Mouse (Mus musculus): ENCODE results near the gene Dnal4.
A peak's percentile ranks its signal among the peaks of the same experiment; 100 is the strongest.

Gene Dnal4

GRCm38 (mm10) chr15:79800701-79801100, 23.1 kb upstream of the Dnal4 start:
- DNase-seq (ENCODE audit: low read depth, low spot score): no peak

- DNase-seq (ENCODE audit: low read depth, low spot score): no peak
Observed at GRCm38 (mm10) chr15:79798591-79798990, 20.9 kb upstream of the Dnal4 start.

- no peak for DNase-seq (ENCODE audit: low read depth, low spot score)
Observed at GRCm38 (mm10) chr15:79797680-79798079, 20.0 kb upstream of the Dnal4 start.

DNA sequence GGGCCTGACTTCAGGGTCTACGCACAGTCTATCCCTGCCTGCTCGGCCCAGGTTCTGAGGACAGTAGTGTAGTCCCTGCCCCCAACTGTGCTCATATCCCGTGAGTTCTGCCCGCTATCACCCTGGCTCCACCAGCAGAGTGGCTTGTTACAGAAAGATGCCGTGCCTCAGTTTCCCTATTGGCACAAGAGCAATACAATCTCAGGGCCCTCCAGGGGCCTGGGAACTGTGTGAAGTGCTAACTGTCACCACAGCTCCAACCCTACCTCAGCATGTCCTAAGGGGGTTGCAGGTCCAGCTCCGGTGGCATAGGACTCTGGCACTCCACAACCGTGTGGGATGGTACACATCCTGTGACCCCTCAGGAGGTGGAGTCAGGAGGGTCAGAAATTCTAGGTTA, 19.4 kb upstream of the Dnal4 start:
- no peak for DNase-seq (ENCODE audit: low read depth, low spot score)

GRCm38 (mm10) chr15:79796256-79796655, 18.6 kb upstream of the Dnal4 start:
- DNase-seq (ENCODE audit: low read depth, low spot score): no peak

- no peak for DNase-seq (ENCODE audit: low read depth, low spot score)
Observed at GRCm38 (mm10) chr15:79794173-79794572, 16.5 kb upstream of the Dnal4 start.

DNA sequence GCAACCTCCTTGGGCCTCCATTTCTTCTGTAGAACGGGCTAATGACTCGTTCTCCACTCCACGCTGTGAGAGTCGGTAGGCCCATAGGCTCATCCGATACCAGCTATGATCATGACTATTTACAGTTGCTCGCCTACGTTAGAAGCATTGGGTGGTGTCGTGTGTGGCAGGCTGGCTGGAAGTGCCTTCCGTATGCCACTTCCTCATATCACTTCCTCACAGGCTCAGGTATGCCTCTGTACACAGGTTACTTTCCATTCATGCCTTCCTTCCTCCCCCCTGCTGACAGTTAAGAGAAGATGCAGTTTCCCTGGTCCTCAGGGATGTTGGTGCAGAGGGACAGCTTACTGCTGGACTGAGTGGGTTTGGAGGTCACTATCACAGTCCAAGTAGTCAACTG, 15.4 kb upstream of the Dnal4 start:
- DNase-seq (ENCODE audit: low read depth, low spot score): no peak

- DNase-seq (ENCODE audit: low read depth, low spot score): no peak
Observed at GRCm38 (mm10) chr15:79792455-79792854, 14.8 kb upstream of the Dnal4 start.

GRCm38 (mm10) chr15:79791502-79791901, 13.9 kb upstream of the Dnal4 start:
- DNase-seq (ENCODE audit: low read depth, low spot score): peak; percentile 67

DNA sequence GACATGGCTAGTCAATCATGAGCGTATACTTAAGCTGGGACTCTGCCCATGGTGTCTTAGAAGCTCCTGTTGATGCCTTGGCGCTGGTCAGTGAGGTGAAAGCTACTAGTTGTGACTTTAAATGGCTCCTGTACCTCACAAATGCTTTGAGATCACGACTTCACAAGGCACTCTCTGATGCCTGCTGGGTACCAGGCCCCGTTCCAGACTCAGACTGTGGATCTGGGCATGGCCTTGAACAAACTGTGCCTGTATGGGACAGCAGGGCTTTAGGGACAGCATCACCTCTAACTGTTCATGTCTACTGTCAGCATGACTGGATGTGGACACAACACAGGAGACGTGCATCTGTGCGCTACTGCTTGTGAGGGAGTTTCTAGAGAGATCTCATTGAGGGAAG, 13.3 kb upstream of the Dnal4 start:
- no peak for DNase-seq (ENCODE audit: low read depth, low spot score)

DNA sequence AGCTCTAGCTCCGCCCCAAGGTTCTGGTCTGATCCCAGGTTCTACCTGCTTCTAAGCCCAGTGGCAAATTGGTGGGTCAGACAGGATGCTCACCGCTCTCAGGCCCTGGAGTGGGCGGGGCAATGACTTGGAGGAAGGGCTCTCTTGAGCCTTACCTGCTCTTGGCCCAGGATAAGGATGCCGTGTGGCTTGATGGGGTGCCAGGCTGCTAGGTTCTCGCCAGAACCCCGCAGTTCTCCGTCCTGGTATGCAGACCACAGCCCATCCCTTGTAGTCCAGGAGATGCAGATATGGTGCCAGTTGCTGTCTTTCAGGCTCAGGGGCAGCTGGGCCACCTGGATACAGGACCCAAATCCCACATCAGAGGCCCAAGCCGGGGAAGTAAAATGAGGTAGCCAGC, 12.5 kb upstream of the Dnal4 start:
- no peak for DNase-seq (ENCODE audit: low read depth, low spot score)

GRCm38 (mm10) chr15:79787815-79788214, 10.2 kb upstream of the Dnal4 start:
- DNase-seq (ENCODE audit: low read depth, low spot score): no peak

- no peak for DNase-seq (ENCODE audit: low read depth, low spot score)
Observed at GRCm38 (mm10) chr15:79785056-79785455, 7.4 kb upstream of the Dnal4 start.

DNA sequence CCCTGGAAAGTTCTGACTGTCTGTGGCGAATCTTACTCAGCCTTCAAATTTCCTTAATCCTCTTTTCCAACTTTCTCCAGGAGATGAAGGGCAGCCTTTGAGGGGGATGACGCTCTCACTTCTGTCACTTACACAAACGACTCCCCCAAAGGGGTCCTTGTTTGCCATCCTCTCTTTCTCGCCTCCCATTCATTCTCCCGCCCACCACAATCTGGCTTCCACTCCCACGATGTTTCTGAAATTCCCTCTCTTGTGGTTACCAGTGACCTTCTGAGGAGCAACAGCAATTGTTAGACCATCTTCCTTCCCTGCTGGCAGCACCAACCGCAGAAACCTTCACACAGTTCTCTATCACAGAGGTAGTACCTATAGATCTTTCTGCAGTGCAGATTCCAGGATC, 2.0 kb downstream of the Dnal4 start:
- DNase-seq (ENCODE audit: low read depth, low spot score): no peak

GRCm38 (mm10) chr15:79774117-79775027, 3.3 kb downstream of the Dnal4 start:
- peak; percentile 96 for DNase-seq (ENCODE audit: low read depth, low spot score)

DNA sequence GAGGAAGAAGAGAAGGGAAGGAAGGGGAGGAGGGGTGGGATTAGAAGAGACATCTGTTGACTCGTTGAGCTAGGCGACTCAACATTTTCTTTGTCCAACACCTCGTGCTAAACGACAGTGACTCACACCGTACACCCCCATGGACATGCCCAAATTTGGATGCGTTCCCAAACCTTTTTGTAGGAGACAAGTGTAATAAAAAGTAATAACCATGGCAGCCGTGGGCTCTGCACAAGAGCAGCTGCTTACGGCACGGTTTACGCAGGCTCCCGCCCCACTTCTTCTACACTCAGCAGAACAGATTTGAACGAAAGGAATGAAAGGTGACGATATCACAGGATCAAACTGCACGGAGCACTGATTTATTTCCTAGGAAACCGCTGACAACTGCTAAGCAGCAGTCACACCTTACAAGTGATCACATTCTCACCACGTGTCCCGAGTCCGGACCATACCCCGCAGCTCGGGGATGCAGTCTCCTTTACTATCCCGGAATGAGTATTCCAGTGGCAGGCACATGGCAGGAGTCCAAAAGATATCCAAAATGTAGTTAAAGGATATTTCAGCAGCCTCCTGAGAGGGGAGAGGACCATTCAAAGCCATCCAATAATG, 6.9 kb downstream of the Dnal4 start:
- DNase-seq (ENCODE audit: low read depth, low spot score): no peak

DNA sequence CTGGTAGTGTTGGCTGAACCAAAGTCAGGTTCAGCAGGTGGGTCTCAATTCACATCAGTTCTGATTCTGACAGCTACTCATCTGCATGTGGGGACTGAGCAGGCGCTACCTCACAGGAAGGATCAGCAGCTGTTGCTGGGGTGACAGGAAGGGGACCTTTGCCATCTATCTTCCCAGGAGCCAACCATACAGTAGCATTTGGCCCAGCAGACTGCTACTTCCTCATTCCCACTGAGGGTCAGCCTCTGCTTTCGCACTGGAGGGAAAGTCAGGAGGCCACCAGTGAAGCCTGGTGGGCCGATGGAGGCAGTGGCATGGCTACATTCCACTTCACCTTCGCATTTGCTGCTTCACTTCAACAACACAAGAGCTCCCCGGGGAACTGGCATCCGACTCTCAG, 9.3 kb downstream of the Dnal4 start:
- DNase-seq (ENCODE audit: low read depth, low spot score): no peak

- no peak for DNase-seq (ENCODE audit: low read depth, low spot score)
Observed at GRCm38 (mm10) chr15:79767327-79767961, 10.2 kb downstream of the Dnal4 start.

GRCm38 (mm10) chr15:79766586-79767071, 11.0 kb downstream of the Dnal4 start:
- no peak for DNase-seq (ENCODE audit: low read depth, low spot score)

DNA sequence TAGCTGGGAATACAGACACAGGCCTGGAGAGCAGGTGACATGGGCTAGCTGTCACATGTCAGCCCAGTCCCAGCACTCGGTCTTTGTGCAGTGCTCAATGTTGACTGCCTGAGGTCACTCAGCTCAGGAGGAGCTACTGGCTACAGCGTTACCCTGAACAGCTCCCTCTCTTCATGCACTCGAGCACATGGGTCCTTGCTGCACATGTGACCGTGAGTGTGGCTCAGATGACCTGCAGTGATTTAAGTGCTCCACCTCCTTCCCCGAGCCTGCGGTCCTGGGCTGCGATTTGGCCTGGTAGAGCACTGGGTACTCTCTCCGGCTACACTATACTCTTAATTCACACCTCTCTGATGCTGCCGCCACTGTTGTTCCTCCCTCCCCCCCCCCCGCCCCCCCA, 11.5 kb downstream of the Dnal4 start:
- DNase-seq (ENCODE audit: low read depth, low spot score): no peak

DNA sequence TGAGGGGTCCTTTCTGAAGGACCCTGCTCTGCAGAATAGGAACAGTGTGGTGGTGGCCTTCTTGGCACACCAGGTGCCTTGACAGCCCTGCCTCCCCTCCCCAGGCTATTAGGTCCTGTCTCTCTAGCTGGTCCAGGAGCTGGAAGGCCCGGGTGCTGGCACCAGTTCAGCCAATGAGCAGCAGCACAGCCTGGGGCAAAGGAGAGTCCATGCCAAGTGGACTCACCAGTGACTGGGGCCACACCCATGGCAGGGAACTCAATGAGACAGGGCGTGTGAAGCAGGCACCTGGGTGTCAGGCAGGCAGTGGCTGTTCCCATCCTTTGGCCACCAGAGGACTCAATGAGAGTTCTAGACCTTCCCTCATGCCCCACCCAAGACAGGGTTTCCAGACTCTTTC, 12.3 kb downstream of the Dnal4 start:
- DNase-seq (ENCODE audit: low read depth, low spot score): no peak

DNA sequence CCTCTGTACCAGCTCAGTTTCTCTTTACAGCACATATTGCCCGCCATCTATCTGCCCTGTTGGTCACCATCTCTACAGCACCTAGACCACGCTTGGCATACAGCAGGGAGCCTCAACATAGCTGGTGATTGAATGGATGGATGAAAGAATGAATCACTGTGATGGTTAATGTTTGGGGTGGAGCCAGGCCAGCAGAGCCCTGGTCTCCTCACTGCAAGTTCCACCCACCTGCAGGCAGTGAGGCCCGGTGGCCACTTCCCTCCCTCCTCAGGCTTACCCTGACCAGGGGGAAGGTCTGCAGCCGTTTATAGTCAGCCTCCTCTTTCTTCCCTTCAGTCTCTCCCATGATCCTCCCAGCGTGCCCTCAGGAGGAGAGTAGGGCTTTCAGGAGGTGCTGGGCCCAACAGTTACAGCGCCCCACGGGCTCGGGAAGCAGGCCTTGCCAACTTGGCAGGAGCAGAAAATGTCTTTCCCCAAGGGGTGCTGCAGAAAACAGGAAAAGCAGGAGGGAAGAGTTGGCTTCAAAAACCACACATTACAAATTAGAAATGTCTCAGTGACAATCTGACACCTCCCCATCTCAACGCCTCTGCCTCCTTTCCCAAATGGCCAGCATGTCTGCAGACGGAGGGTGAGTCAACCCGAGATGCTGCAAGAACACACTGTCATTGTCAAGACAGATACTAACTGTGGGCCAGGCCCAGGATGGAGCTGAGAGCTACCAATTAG, 12.9 kb downstream of the Dnal4 start:
- no peak for DNase-seq (ENCODE audit: low read depth, low spot score)

All from embryo, embryonic 11.5 days (tissue).